Mouse (Mus musculus): ENCODE measurements around the gene Tspan10. TPM values are rescaled to one million over a fixed set of nuclear protein-coding genes. Genes with fewer than 3 reads are reported as not detected.
"Not testable (repeated sequence)": the region's sequence is repeated elsewhere in the genome, so short reads cannot be mapped to it uniquely, and the experiment has no call there.

Gene Tspan10
- not detected in 2 replicates for polyA plus RNA-seq (2014; fragmentation: Nextera tagmentation; extraction: Ambion mirVana)

DNA sequence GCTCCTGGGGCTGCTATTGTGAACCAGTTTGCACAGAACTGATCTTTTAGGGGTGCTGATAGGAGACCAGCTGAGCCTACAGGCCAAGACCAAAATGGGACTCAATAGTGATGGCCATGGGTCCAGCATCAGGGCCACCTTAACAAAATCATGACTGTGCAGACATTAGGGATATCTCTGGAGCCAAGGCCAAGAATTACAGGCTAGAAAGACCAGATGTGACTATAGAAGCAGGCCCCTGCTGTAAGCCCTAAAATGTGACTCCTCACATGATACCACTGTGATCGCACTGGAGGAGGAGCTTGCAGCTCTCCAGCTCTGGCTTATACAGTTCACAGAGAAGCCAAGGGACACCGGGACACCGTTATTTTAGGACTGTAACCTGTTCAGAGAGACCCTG lies at the start of gene Tspan10:
Tspan10 (plus strand) TSS at position 301 of the 400 bp plus-strand sequence.
- Histone ChIP-seq H3K4me3 (replicated peaks; ENCODE audit: low read depth, low read length) (no peak within 1 kb of the TSS), H3K9me3 (ENCODE audit: control insufficient read depth, low read length) (no peaks in the 10 kb centered on the region), H3K4me1 (ENCODE audit: control insufficient read depth, insufficient read depth, low read length) (no peaks in the 10 kb centered on the region), H3K4me2 (ENCODE audit: low read length) (no peak within 1 kb of the TSS), H3K27ac (replicated peaks; ENCODE audit: low read depth, low read length) (no peak within 1 kb of the TSS), H3K9ac (replicated peaks; ENCODE audit: low read length) (no peak within 1 kb of the TSS), H3K36me3 (ENCODE audit: control insufficient read depth, insufficient read depth, low read length) (no peaks in the 10 kb centered on the region), H3K27me3 (ENCODE audit: control insufficient read depth, insufficient read depth, low read length) (no peaks in the 10 kb centered on the region)
- ATAC-seq (ENCODE audit: low FRiP score, low TSS enrichment): no peak
- 95% methylated on average over 3 of the region's 3 CpGs for WGBS
- DNase-seq: no peak

DNA sequence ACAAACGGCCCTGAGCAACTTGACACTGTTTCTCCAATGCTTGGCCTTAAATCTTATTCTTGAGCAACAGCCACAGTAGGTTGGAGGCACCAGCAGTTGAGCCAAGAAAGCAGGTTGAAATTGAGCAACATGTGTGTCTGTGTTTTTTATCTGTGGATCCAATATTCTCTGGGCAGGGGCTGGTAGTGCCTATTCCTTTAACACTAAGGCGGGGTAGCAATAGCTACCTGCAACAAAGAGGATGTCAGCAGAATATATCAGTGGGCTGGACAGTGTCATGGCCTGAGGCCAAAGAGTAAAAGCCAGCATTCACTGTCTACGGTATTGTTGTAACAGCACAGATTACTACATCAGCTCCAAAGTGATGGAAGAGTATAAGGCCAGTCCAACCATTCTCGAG lies 46.8 kb upstream of the Tspan10 start:
- no peaks in the 10 kb centered on the region for H3K27me3 ChIP-seq (ENCODE audit: control insufficient read depth, insufficient read depth, low read length)
- WGBS: 87% methylated on average over 4 of the region's 4 CpGs
- no peaks in the 10 kb centered on the region for H3K4me1 ChIP-seq (ENCODE audit: control insufficient read depth, insufficient read depth, low read length)
- no peak for DNase-seq
- no peak overlapping the region for H3K4me2 ChIP-seq (ENCODE audit: low read length)
- ATAC-seq (ENCODE audit: low FRiP score, low TSS enrichment): no peak
- no peak overlapping the region for H3K9ac ChIP-seq (replicated peaks; ENCODE audit: low read length)
- no peaks in the 10 kb centered on the region for H3K9me3 ChIP-seq (ENCODE audit: control insufficient read depth, low read length)
- H3K27ac ChIP-seq (replicated peaks; ENCODE audit: low read depth, low read length): no peak overlapping the region
- H3K4me3 ChIP-seq (replicated peaks; ENCODE audit: low read depth, low read length): no peak overlapping the region
- peaks cover 50% of the 10 kb centered on the region for H3K36me3 ChIP-seq (ENCODE audit: control insufficient read depth, insufficient read depth, low read length)

DNA sequence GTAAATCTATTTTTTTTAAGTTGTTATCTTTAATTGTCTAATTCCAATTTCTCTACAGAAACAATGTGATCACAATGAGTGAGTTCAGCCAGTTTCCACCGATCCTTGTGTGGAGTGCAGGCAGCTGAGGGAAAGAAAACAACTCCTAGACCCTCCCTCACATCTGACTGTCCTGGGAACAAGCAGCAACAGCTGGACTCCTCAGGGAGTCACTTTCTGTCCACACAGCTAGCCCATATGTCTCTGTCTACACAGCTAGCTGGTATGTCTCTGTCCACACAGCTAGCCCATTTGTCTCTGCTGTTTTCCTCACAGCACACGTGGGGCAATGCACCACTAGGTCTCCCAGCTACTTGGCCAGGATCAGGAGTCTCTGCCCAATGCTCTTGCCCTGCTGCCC lies 44.8 kb upstream of the Tspan10 start:
- Histone ChIP-seq H3K9me3 (ENCODE audit: control insufficient read depth, low read length) (no peaks in the 10 kb centered on the region), H3K4me3 (replicated peaks; ENCODE audit: low read depth, low read length) (no peak overlapping the region), H3K9ac (replicated peaks; ENCODE audit: low read length) (no peak overlapping the region), H3K36me3 (ENCODE audit: control insufficient read depth, insufficient read depth, low read length) (peaks cover 61% of the 10 kb centered on the region), H3K4me2 (ENCODE audit: low read length) (no peak overlapping the region), H3K27ac (replicated peaks; ENCODE audit: low read depth, low read length) (no peak overlapping the region), H3K4me1 (ENCODE audit: control insufficient read depth, insufficient read depth, low read length) (no peaks in the 10 kb centered on the region), H3K27me3 (ENCODE audit: control insufficient read depth, insufficient read depth, low read length) (no peaks in the 10 kb centered on the region)
- DNase-seq: no peak
- ATAC-seq (ENCODE audit: low FRiP score, low TSS enrichment): no peak
- 83% methylated on average over 2 of the region's 2 CpGs for WGBS

- Histone ChIP-seq H3K27me3 (ENCODE audit: control insufficient read depth, insufficient read depth, low read length) (no peaks in the 10 kb centered on the region), H3K4me1 (ENCODE audit: control insufficient read depth, insufficient read depth, low read length) (no peaks in the 10 kb centered on the region), H3K9me3 (ENCODE audit: control insufficient read depth, low read length) (no peaks in the 10 kb centered on the region), H3K36me3 (ENCODE audit: control insufficient read depth, insufficient read depth, low read length) (peaks cover 65% of the 10 kb centered on the region), H3K4me2 (ENCODE audit: low read length) (no peak overlapping the region), H3K4me3 (replicated peaks; ENCODE audit: low read depth, low read length) (no peak overlapping the region), H3K27ac (replicated peaks; ENCODE audit: low read depth, low read length) (no peak overlapping the region), H3K9ac (replicated peaks; ENCODE audit: low read length) (no peak overlapping the region)
- no peak for DNase-seq
- WGBS: 99% methylated on average over 2 of the region's 2 CpGs
- no peak for ATAC-seq (ENCODE audit: low FRiP score, low TSS enrichment)
These were observed 43.1 kb upstream of the Tspan10 start for GRCm38 (mm10) chr11:120399319-120399718.

- Histone ChIP-seq H3K9me3 (ENCODE audit: control insufficient read depth, low read length) (no peaks in the 10 kb centered on the region), H3K27me3 (ENCODE audit: control insufficient read depth, insufficient read depth, low read length) (no peaks in the 10 kb centered on the region), H3K36me3 (ENCODE audit: control insufficient read depth, insufficient read depth, low read length) (peaks cover 92% of the 10 kb centered on the region), H3K4me2 (ENCODE audit: low read length) (no peak overlapping the region), H3K27ac (replicated peaks; ENCODE audit: low read depth, low read length) (no peak overlapping the region), H3K4me3 (replicated peaks; ENCODE audit: low read depth, low read length) (no peak overlapping the region), H3K9ac (replicated peaks; ENCODE audit: low read length) (no peak overlapping the region), H3K4me1 (ENCODE audit: control insufficient read depth, insufficient read depth, low read length) (no peaks in the 10 kb centered on the region)
- DNase-seq: no peak
- 94% methylated on average over 1 of the region's 1 CpGs for WGBS
- no peak for ATAC-seq (ENCODE audit: low FRiP score, low TSS enrichment)
These were observed 37.6 kb upstream of the Tspan10 start for GRCm38 (mm10) chr11:120404814-120405213.

GRCm38 (mm10) chr11:120405867-120406266 lies 36.6 kb upstream of the Tspan10 start:
- Histone ChIP-seq H3K4me2 (ENCODE audit: low read length) (no peak overlapping the region), H3K4me3 (replicated peaks; ENCODE audit: low read depth, low read length) (no peak overlapping the region), H3K27ac (replicated peaks; ENCODE audit: low read depth, low read length) (no peak overlapping the region), H3K36me3 (ENCODE audit: control insufficient read depth, insufficient read depth, low read length) (peaks cover 94% of the 10 kb centered on the region), H3K9me3 (ENCODE audit: control insufficient read depth, low read length) (no peaks in the 10 kb centered on the region), H3K9ac (replicated peaks; ENCODE audit: low read length) (no peak overlapping the region), H3K4me1 (ENCODE audit: control insufficient read depth, insufficient read depth, low read length) (no peaks in the 10 kb centered on the region), H3K27me3 (ENCODE audit: control insufficient read depth, insufficient read depth, low read length) (no peaks in the 10 kb centered on the region)
- ATAC-seq (ENCODE audit: low FRiP score, low TSS enrichment): no peak
- no peak for DNase-seq
- WGBS: 96% methylated on average over 3 of the region's 3 CpGs

DNA sequence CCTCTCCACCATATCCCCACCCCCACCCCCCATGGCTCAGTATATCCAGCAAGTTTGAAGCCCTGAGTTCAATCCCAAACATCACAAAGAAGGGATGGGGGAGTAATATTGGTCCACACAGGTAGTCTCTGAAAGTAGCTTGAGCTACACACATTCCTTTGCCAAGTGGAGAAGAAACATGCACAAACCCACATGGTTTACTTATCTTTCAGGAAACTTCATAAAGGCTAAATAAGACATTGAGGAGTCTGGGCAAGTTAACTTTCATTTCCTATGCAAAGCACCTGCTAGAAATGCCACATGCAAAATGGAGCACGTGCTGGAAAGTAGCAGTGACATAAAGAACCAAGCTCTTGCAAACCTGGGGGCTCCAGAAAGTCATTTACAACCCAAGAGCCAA lies 36.0 kb upstream of the Tspan10 start:
- Histone ChIP-seq H3K9me3 (ENCODE audit: control insufficient read depth, low read length) (no peaks in the 10 kb centered on the region), H3K4me3 (replicated peaks; ENCODE audit: low read depth, low read length) (no peak overlapping the region), H3K4me2 (ENCODE audit: low read length) (no peak overlapping the region), H3K9ac (replicated peaks; ENCODE audit: low read length) (no peak overlapping the region), H3K4me1 (ENCODE audit: control insufficient read depth, insufficient read depth, low read length) (no peaks in the 10 kb centered on the region), H3K27me3 (ENCODE audit: control insufficient read depth, insufficient read depth, low read length) (no peaks in the 10 kb centered on the region), H3K36me3 (ENCODE audit: control insufficient read depth, insufficient read depth, low read length) (peaks cover 94% of the 10 kb centered on the region), H3K27ac (replicated peaks; ENCODE audit: low read depth, low read length) (no peak overlapping the region)
- 96% methylated on average over 1 of the region's 1 CpGs for WGBS
- DNase-seq: no peak
- no peak for ATAC-seq (ENCODE audit: low FRiP score, low TSS enrichment)

DNA sequence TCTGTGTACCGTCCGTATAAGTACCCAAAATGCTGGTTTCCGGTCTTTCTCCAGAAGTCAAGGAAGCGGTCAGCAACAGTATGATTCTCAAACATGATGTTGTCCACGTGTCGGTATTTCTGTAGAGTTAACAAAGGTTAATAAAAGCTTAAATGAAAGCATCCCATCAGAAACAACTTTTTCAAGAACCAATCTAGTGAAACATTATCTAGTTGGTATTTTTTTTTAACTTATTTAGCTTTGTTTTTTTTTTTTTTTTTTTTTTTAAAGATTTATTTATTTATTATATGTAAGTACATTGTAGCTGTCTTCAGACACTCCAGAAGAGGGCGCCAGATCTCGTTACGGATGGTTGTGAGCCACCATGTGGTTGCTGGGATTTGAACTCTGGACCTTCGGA lies 28.8 kb upstream of the Tspan10 start:
- not testable (repeated sequence) for H3K4me3 ChIP-seq (replicated peaks; ENCODE audit: low read depth, low read length); ATAC-seq (ENCODE audit: low FRiP score, low TSS enrichment); H3K27me3 ChIP-seq (ENCODE audit: control insufficient read depth, insufficient read depth, low read length); DNase-seq; H3K4me1 ChIP-seq (ENCODE audit: control insufficient read depth, insufficient read depth, low read length); H3K9ac ChIP-seq (replicated peaks; ENCODE audit: low read length); H3K9me3 ChIP-seq (ENCODE audit: control insufficient read depth, low read length); H3K27ac ChIP-seq (replicated peaks; ENCODE audit: low read depth, low read length); H3K4me2 ChIP-seq (ENCODE audit: low read length)
- peaks cover 94% of the 10 kb centered on the region for H3K36me3 ChIP-seq (ENCODE audit: control insufficient read depth, insufficient read depth, low read length)
- 97% methylated on average over 7 of the region's 10 CpGs for WGBS

DNA sequence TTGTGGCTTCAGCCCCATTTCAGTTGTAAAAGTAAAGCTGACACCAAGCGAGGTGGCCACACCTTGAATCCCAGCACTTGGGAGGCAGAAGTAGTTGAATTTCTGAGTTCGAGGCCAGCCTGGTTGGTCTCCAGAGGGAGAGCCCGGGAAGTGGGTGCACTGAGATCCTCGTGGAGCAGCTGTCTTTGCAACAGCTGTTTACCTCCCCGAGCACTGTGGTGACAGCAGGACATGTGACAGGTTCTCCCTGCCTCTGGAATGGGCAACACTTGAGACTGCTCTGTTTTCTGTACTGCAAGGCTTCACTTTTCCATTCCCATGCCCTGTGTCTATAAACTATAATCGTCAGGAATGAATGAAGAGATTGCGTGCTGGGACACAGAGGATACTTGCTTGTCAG lies 24.6 kb upstream of the Tspan10 start:
- H3K36me3 ChIP-seq (ENCODE audit: control insufficient read depth, insufficient read depth, low read length): peaks cover 92% of the 10 kb centered on the region
- H3K27me3 ChIP-seq (ENCODE audit: control insufficient read depth, insufficient read depth, low read length): no peaks in the 10 kb centered on the region
- WGBS: 93% methylated on average over 7 of the region's 7 CpGs
- no peaks in the 10 kb centered on the region for H3K9me3 ChIP-seq (ENCODE audit: control insufficient read depth, low read length)
- H3K4me2 ChIP-seq (ENCODE audit: low read length): no peak overlapping the region
- H3K4me1 ChIP-seq (ENCODE audit: control insufficient read depth, insufficient read depth, low read length): no peaks in the 10 kb centered on the region
- no peak for ATAC-seq (ENCODE audit: low FRiP score, low TSS enrichment)
- no peak overlapping the region for H3K4me3 ChIP-seq (replicated peaks; ENCODE audit: low read depth, low read length)
- no peak for DNase-seq
- H3K9ac ChIP-seq (replicated peaks; ENCODE audit: low read length): no peak overlapping the region
- no peak overlapping the region for H3K27ac ChIP-seq (replicated peaks; ENCODE audit: low read depth, low read length)
